Mouse (Mus musculus) bone marrow macrophage, adult 2 months (primary cell): ENCODE results near the gene Tunar.

ENCODE experiments used
- CTCF ChIP-seq: IDR thresholded peaks from 2 replicates; pipeline ENCODE4 v1.5.1; 2012; ENCODE audit warnings: low read depth, mild to moderate bottlenecking, low read length, moderate library complexity
- POLR2A ChIP-seq: IDR thresholded peaks from 2 replicates; pipeline ENCODE4 v1.6.1; 2012; ENCODE audit warnings: mild to moderate bottlenecking, low read depth, low read length, borderline replicate concordance

- TF ChIP-seq CTCF (no peak), POLR2A (no peak)
These were observed 7.9 kb downstream of the Tunar start for GRCm38 (mm10) chr12:105341523-105341922.
